Mouse (Mus musculus): ENCODE data around the gene Gm21992.

Gene Gm21992

DNA sequence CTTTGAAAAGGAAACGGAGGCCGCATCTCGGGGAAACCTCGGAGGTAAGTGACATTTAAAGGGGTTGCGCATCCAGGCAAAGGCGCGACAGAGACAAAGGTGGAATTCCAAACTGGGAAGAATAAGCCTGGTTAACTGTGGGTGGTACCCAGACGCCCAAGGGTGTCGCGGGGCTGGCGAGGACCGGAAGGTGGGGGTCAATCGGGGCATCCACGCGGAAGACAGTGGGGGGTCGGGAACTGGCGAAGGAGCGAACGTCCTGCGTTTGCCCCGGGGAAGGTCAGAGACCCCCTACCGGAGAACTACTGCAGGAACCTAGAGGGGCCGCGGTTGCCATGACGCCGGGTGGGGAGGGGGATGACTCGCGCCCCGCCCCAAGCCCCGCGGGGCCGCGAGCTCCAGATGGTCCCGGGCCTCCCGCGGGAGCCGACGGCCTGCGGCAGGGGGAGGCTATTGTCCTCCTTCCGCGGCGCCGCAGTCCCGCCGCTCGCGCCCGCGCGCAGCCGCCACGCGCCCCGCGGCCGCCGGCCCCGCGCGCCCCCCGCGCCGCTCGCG lies 99.7 kb downstream of the Gm21992 start:
- no peak for DNase-seq (ENCODE audit: low spot score)

DNA sequence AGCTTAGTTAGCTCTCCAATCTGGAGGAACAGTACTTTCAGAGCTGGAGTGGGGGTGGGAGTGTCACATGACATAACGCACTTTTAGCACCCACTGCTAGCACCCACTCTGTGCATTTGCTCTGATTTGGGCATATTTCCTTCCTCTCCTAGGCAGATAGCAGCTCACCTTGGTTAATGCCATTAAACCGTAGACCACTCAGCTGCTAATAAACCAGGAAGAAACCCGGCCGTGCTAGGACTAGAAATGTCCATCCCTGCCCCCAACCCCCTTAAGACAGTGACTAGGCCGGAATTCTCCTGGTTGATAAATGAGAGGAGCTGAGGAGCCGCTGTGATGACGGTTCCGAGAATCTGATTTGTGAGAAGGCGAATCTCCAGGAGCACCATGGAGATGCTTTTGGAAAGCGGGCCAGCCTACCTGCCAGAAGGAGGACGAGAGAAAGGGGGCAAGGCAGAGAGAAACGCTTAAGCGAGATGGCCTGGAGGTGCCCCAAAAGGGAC lies 100.3 kb downstream of the Gm21992 start, which contains the start of gene Sptbn2:
Gene Sptbn2 (plus strand): TSS at position 70 of the 503 bp plus-strand sequence.
- DNase-seq (ENCODE audit: low spot score) = no peak

DNA sequence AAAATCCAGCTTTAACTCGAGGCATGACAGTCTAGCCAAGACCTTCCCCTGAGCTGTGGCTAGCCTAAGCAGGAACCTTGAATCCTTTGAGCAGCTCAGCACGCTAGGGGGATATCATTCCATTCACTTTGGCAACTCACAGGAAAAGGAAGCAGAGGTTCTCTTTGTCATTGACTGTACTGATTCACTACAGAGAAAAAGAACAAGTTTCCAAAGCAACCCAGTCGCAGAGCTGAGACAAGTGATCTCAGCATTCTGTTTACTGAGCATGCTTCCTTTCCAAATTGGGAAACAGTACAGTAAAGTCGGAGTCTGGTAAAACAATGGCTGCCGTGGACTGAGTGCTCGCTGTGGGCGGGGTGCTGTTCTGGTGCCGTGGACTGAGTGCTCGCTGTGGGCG lies 102.6 kb downstream of the Gm21992 start:
- no peak for DNase-seq (ENCODE audit: low spot score)

DNA sequence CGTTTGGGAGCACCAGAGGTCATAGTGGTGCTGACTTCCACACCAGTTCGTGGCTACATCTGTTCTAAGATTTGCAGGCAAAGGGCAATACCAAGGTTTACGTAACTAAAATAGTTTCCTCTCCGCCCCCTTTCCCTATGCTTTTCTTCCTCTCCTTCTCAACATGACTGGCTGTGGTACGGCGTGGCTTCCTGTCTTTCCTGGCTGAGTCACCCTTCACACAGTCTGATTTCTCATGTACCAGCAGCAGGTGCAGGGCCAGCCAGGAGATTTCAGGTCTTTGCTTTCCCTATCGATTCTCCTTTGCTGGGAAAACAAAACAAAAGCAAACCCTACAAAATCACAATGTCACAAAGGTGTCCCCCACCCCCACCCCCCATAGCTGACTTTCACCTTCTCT lies 110.2 kb downstream of the Gm21992 start:
- DNase-seq (ENCODE audit: low spot score) = peak; percentile 18

DNA sequence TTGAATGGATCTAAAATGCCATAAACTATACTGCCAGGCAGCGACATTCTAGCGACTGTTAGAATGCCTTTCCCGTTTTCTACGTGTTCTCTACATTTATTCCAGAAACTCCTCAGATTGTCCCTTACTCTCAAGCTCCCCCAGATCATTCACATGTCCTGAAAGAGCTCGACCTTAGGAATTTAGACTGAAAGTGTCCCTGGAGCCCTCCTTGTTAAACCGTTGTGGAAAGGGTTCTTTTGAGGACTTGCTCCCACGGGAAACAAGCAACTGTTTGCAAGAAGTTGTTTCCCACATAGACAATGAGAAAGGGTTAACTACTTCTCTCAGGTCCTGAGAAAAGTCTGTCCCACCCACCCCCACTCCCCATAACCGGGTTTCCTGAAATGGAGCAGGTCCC lies 110.8 kb downstream of the Gm21992 start:
- DNase-seq (ENCODE audit: low spot score) = no peak

DNA sequence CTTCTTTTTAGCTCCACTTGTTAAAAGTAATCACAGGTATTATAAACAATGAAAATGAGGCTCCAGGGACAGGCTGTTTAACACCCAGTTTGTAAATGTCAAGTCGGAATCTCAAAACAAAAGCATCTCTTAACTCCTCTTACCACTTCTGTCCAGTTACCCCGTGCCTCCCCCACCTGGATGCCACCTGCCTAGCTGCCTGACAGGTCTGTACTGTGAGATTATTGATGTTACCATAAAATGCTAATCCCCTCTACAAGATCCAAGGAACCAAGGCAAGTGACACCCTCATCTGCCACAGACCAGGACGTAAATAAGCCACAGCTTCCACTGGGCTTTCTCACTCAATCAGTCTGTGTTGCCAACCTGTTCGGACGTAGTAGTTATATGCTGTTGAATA lies 111.6 kb downstream of the Gm21992 start:
- DNase-seq (ENCODE audit: low spot score) = no peak

DNA sequence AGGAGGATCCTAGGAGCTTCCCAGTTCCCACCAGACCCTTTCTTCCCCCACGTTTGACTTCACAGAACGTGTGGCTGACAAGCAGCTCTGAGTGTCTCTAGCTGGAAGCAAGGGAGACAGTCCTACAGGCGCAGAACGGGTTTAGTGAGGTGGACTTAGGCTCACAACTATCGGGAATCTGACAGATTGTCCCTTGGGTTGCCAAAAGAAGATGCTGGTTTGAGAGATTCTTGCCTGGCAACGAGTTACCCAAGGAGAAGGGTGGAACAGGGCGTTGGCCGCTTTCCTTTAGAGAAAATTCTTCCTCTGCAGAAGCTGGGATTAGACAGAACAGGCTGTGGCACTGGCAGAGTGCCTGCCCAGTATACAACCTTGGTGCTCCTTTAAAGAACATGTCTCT lies 112.6 kb downstream of the Gm21992 start:
- no peak for DNase-seq (ENCODE audit: low spot score)

DNA sequence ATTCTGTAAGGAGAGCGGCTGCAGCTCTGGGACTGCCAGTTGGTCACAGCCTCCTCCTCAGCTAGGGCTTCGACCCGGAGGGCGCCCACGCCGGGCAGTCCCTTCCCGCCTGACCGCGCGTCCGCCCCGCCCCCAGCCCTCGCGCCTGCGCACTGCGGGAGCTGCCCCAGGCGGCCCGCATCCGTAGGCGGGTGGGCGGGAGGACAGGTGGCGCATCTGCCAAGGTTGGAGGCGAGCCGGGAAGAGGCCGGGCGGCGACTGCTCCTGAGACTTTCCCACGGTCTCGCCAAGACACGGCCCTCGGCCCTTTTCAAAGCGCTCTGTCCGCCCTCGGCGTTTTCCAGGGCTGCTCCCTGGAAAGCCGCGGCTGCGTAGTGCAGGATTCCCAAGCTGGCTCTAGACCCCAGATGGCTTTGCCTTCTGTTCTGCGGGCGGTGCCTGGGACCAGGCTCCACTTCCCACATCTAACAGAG lies 113.2 kb downstream of the Gm21992 start, which contains the start of gene Gm960:
Gene Gm960 (minus strand): TSS at position 464 of the 473 bp plus-strand sequence.
- peak; percentile 48 for DNase-seq (ENCODE audit: low spot score)

DNA sequence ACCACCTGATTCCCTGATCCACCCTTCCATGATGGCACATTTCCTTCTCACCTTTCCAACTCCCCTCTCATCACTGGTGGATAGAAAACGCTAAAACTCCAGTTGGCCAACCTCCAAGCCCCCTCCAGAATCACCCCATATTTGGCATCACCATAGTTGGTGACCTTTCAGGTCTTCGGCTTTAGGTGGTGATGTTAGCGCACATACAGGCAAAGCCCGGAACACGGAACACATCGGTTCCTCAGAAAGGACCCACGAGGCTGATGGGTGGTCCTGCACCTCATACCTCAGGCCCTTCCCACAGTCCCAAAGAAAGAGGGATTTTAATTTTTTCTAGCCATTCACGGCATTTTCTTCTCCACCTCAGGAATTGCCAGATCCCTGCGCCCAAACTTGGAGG lies 113.7 kb downstream of the Gm21992 start:
- no peak for DNase-seq (ENCODE audit: low spot score)

DNA sequence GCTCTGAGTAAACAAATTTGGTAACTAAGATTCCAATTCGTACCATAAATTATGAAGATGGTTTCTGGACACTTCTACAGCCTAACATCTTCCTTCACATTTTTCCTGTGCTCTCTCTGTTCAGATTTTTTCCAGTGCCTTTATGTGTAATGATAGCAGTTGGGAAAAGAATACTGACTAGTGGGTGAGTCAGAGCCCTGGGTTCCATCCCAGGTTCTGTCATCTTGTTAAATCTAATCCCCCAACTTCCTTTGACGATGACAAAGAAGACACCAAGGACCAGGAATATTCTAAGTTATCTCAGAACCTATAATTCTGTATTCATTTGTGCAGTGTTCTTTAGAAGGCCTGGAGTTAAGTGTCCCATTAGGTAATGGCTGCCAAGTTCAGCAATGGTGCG lies 114.3 kb downstream of the Gm21992 start:
- no peak for DNase-seq (ENCODE audit: low spot score)

DNA sequence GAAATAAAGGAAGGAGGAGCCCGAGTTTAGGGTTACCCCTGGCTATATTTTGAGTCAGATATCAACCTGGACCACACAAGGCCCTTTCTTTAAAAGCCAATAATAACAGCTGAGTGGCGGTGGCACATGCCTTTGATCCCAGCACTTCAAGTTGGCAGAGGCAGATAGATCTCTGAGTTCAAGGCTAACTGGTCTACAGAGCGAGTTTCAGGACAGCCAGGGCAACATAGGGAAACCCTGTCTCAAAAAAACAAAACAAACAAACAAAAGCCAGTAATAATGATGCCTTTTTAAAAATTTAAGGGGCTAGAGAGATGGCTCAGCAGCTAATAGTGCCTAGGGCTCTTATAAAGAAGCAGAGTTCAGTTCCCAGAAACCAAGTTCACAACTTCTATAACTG lies 117.1 kb downstream of the Gm21992 start:
- DNase-seq (ENCODE audit: low spot score) = no peak

Data from lung, postnatal 25 days (tissue).